Mouse (Mus musculus) right cerebral cortex, postnatal 4 days (tissue): ENCODE measurements around the gene Elof1.
A peak's percentile ranks its signal among the peaks of the same experiment; 100 is the strongest.

Experiments used
- DNase-seq: peaks from one replicate; pipeline ENCODE4 v3.0.0-alpha.2; 2022

Gene Elof1

GRCm38 (mm10) chr9:22135644-22136390 is 18.8 kb upstream of the Elof1 start, which contains the start of gene Acp5:
Gene Acp5 (minus strand): TSS chr9:22135711.
- DNase-seq = no peak

GRCm38 (mm10) chr9:22134988-22135643 is 18.1 kb upstream of the Elof1 start:
- no peak for DNase-seq

- DNase-seq = no peak
Observed at GRCm38 (mm10) chr9:22134246-22134890, 17.4 kb upstream of the Elof1 start.

GRCm38 (mm10) chr9:22132220-22132619 is 15.2 kb upstream of the Elof1 start:
- DNase-seq = no peak

- no peak for DNase-seq
Observed at GRCm38 (mm10) chr9:22131226-22131981, 14.4 kb upstream of the Elof1 start.

GRCm38 (mm10) chr9:22125246-22126027 is 8.5 kb upstream of the Elof1 start:
- DNase-seq = no peak

- no peak for DNase-seq
Observed at GRCm38 (mm10) chr9:22124169-22124568, 7.2 kb upstream of the Elof1 start.

GRCm38 (mm10) chr9:22123069-22123609 is 6.2 kb upstream of the Elof1 start:
- no peak for DNase-seq

- no peak for DNase-seq
Observed at GRCm38 (mm10) chr9:22122005-22122404, 5.0 kb upstream of the Elof1 start.

GRCm38 (mm10) chr9:22121545-22121944 is 4.6 kb upstream of the Elof1 start:
- DNase-seq = no peak

- DNase-seq = no peak
Observed at GRCm38 (mm10) chr9:22119543-22119942, 2.6 kb upstream of the Elof1 start.

GRCm38 (mm10) chr9:22117754-22118456 is 933 bp upstream of the Elof1 start:
- peak; percentile 37 for DNase-seq

GRCm38 (mm10) chr9:22116086-22116485 is 886 bp downstream of the Elof1 start:
- no peak for DNase-seq

- no peak for DNase-seq
Observed at GRCm38 (mm10) chr9:22115635-22116034, 1.3 kb downstream of the Elof1 start.

- DNase-seq = no peak
Observed at GRCm38 (mm10) chr9:22108194-22108593, 8.8 kb downstream of the Elof1 start.

GRCm38 (mm10) chr9:22099922-22100321 is 17.1 kb downstream of the Elof1 start:
- DNase-seq = no peak

- DNase-seq = no peak
Observed at GRCm38 (mm10) chr9:22098993-22099696, 17.8 kb downstream of the Elof1 start, which contains the start of gene Cnn1. Gene Cnn1 (plus strand): TSS chr9:22099216.

- peak; percentile 64 for DNase-seq
Observed at GRCm38 (mm10) chr9:22095854-22096307, 21.1 kb downstream of the Elof1 start.

GRCm38 (mm10) chr9:22092746-22093145 is 24.2 kb downstream of the Elof1 start:
- DNase-seq = no peak

- DNase-seq = no peak
Observed at GRCm38 (mm10) chr9:22089986-22090385, 27.0 kb downstream of the Elof1 start.
